Mouse (Mus musculus) embryo, embryonic 11 days (tissue): ENCODE data around the gene Olfr206.
"Not testable (repeated sequence)": the region's sequence is repeated elsewhere in the genome, so short reads cannot be mapped to it uniquely, and the experiment has no call there.

ENCODE experiments used
- DNase-seq: peaks from one replicate; pipeline ENCODE4 v3.0.0-alpha.2; 2015

Gene Olfr206

GRCm38 (mm10) chr16:59349146-59349545, at the start of gene Olfr206:
TSS of gene Olfr206 (minus strand) at chr16:59349246.
- no peak for DNase-seq

- DNase-seq, result no peak
Observed at GRCm38 (mm10) chr16:59393300-59393699, 44.3 kb upstream of the Olfr206 start.

- DNase-seq, result no peak
Observed at GRCm38 (mm10) chr16:59363893-59364292, 14.8 kb upstream of the Olfr206 start, which contains the start of gene Olfr209. TSS of gene Olfr209 (minus strand) at chr16:59363993.

- no peak for DNase-seq
Observed at GRCm38 (mm10) chr16:59331038-59331437, 18.0 kb downstream of the Olfr206 start, which contains the start of gene Olfr205. TSS of gene Olfr205 (minus strand) at chr16:59331138.

GRCm38 (mm10) chr16:59323262-59323661, 25.8 kb downstream of the Olfr206 start:
- DNase-seq, result not testable (repeated sequence)

- DNase-seq, result no peak
Observed at GRCm38 (mm10) chr16:59318148-59318547, 30.9 kb downstream of the Olfr206 start, which contains the start of gene Olfr204. TSS of gene Olfr204 (minus strand) at chr16:59318248.

- DNase-seq, result no peak
Observed at GRCm38 (mm10) chr16:59298581-59298980, 50.5 kb downstream of the Olfr206 start, which contains the start of gene Olfr203. TSS of gene Olfr203 (plus strand) at chr16:59298881.
